Mouse (Mus musculus) mouse embryonic stem cell (cell line): ENCODE measurements at regions not wholly inside any gene's neighbourhood (a gene's known extent, or its start where the extent isn't known, plus 50 kb on each side); places are given as distances from the start of the nearest gene placed in this dataset.

Experiments used
- in situ Hi-C, 2 experiments: fragments of 300-500 bp; cut with MboI; formaldehyde crosslinking; loops; 1 replicate in 1 of 2; 3 replicates in 1 of 2; pipeline ENCODE4 v1.14.3; 2019 to 2020; ENCODE audit warnings: low sequenced_read_pairs in 2 of 2, low pct_unique_long_range_greater_than_20kb in 1 of 2, mixed read lengths in 1 of 2; ENCODE audit not compliant: unreplicated experiment in 1 of 2

DNA sequence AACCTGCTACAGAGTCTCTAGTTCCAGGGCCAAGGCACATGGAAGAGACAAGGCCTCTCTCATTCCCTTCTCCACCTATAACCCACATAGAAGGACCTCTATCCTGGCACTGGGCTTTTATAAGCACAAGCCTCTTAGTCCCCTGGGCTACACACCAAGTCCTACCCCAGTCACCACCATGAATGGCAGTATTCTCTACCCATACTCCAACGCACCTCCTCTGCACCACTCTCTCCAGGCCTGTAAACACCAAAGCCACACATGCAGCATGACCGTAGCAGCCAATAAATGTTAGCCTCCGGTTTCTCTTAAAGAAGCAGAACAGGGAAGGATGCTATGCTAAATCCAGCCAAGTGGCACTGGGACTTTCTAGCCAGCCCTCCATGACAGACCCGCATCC lies 252.1 kb upstream of the Zmiz1 start:
- in situ Hi-C loops = no loop called here

DNA sequence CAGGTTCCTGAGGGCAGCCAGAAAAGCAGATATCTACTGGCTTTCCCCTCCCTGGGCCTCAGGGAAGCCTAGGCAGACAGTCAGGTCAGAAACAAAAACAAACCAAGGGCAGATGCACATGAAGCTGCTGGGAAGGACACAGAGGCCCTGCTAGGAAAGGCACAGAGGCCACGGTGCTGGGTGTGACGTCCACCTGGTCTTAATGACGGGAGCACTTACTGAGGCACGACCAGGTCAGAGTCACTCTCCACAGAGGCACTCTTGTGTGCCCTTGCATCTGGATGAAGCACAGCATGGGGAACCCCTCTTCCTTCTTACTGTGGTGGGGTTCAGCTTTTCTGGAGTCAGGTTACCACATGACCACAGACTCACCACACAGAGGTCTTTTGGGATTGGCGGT lies 251.6 kb upstream of the Zmiz1 start:
- in situ Hi-C loops = no loop called here

DNA sequence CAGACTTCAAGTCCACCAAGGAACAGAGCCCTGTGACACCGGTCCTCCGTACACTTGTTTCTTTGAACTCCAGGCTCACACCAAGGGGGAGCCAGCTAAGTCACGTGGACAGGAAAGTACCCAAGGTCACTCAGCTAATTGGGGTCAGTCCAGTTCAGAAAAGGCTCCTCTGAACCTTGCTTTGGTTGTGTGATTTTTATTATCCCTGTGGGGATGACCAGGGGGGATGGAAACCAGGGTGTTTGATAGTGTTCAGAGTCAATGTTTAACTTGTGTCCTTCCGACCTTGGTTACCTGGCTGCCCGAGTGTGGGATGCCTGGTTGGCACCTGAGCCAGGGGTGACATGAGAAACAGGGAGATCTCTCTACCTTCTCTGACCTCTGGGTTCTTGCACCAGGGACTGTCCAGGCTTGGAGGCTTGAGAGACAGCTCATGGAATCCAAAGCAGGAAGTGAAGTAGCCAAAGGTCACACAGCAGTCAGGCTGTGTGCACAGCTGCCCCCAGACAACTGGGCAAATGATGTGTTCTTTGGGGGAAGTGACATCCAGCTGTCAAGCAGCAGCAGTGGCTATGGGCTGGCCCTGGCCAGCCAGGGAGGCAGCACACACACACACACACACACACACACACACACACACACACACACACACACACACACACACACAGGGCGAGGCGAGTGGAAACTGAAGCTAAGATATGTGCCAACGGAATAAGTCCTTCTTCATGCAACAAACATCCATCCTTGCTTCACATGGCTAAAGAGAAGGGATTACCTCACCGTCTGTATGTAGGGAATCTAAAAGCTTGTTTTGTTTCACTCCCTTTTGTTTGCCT lies 250.5 kb upstream of the Zmiz1 start:
- in situ Hi-C loops = no loop called here

DNA sequence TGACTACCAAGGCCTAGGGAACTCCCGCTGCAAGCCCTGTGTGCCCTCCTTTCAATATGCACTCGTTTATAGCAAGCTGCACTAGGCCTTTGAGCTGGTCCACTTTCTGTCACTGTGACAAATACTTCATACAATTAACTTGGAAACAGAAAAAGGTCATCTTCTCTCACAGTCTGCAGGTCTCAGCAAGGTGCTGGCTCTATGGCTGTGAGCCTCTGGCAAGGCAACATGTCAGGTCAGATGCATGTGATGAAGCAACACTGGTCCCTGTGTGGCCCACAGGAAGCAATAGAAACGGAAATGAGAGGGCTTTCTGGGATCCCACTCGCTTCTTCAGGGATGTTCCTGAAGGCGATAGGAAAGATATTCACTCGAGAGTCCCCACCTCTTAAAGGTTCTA lies 245.9 kb upstream of the Zmiz1 start:
- in situ Hi-C loops = no loop called here

GRCm38 (mm10) chr14:25223091-25223490 lies 235.9 kb upstream of the Zmiz1 start:
- in situ Hi-C loops = no loop called here

DNA sequence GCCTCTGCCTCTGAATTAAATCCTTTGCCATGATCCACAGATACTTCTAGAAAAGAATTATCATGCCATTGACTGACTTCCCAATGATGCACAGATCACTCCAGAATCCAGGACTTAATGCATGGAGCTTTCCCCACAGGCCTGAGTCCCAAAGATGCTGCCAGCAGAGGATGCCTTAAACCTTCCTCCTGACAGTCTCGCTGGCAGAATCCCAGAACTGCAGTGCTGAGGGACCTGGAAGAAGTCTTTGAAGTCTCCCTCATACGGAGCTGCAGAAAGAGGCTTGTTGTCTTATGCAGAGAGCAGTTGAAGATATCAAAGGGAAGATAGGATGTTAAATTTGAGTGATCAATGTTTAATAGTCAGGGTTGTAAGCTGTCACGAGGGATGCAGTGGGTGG lies 233.8 kb upstream of the Zmiz1 start:
- in situ Hi-C loops = no loop called here

DNA sequence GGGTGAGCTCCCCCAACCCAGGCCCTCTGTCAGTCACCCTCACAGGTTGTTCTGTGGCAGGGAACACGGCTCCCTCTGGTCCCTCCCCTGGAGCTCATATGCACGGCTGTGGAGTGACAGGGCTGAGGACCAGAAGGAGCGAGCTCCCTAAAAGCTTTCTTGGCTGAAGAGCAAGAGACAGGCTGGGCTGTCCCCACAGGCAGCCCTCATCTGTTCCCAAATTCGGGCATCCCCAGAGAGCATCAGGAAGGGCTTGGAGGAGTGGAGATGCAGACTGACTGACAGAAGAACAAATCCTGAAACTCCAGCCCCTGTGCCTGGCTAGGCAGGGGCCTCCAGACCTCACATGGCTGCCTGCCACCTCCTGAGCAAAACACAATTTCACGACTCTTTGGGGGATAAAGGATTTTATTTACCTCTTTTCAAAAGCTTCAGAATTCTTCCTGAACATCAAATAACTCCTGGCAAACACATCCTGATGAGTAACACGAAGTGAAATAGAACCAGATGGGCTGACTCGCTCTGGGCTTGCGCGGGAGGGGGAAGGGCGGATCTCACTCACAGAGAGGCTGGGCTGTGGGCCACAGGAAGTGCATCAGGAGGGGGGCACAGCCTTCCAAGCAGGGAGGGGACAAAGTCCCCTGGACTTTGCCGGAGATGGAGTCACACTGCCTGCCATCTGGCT lies 232.7 kb upstream of the Zmiz1 start:
- in situ Hi-C loops = no loop called here

GRCm38 (mm10) chr14:25226840-25227506 lies 232.0 kb upstream of the Zmiz1 start:
- in situ Hi-C loops = no loop called here

DNA sequence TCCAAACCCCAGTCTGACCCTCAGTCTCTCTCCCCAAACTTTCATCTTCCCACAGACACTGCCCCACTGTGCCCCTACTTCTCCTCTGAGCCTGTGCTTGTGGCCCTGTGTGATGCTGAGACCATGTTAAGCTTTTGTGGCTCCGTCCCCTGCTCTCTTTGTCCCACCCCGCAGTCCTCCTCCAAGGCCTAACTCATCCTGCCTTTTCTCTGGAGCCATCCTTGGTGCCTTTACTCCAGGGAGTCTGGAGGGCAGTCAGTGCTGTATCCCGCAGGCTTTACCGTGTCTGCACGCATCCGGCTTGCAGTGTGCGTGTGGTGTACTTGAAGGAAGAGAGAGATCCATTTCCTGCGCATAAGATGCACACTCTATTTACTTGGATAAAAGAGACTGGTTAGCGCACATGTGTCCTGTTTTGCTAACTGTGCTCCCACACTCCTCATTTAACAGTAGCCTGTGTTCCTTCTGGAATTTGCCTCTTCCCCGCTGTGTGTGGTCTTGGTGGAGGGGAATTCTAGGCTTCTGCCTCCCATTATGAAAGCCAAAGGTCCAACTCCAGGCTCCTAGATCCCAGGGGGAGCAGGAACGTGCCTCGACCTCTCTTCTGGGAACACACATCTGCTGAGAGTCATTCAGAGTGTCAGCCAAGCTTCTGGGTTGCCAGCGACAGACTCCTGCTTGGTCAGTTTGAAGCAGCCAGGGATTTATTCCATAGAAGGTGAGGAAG lies 230.5 kb upstream of the Zmiz1 start:
- in situ Hi-C loops = no loop called here

- in situ Hi-C loops = no loop called here
These were observed 229.4 kb upstream of the Zmiz1 start for GRCm38 (mm10) chr14:25229569-25229968.

- in situ Hi-C loops = no loop called here
These were observed 227.1 kb upstream of the Zmiz1 start for GRCm38 (mm10) chr14:25231881-25232280.

GRCm38 (mm10) chr14:25236421-25236973 lies 222.5 kb upstream of the Zmiz1 start:
- in situ Hi-C loops = no loop called here

- in situ Hi-C loops = no loop called here
These were observed 219.5 kb upstream of the Zmiz1 start for GRCm38 (mm10) chr14:25239335-25239960.

DNA sequence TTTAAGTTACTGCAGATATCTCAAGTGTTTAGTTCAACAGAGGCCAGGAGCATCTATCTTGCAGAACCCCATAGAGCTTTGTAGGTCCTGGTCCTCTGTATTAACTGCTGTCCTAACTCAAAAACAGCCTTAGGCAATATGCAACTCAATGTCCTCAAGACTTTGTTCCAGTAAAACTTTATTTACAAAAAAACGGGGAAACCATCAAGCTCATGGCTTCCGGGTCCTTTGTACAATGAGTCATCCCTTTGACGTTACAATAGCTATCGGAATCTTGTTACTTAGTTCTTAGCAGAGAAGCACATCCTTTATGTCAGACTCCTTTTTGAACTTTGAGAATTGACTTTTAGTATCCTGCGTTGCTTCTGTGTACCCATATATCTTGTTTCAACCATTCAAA lies 216.2 kb upstream of the Zmiz1 start:
- in situ Hi-C loops = no loop called here

DNA sequence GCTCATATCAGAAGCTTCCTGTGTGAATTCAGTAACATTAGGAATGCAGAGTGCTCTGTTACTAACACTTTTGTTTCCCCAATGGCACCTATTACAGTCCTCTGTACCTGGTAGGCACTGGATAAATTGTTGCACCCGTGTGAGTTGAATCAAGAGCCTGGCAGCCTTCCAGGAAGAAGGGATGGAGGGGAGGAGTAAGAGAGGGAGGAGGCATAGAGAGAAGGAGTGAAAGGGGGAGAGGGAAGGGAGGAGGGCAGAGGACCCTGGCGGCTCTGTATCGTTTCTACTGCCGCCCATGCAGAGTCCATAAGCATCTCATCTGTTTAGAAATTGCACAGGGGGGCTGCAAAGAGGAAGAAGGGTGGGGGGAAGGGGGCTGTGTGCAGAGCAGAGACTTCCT lies 215.7 kb upstream of the Zmiz1 start:
- in situ Hi-C loops = no loop called here

GRCm38 (mm10) chr14:25243698-25244097 lies 215.3 kb upstream of the Zmiz1 start:
- in situ Hi-C loops = no loop called here

DNA sequence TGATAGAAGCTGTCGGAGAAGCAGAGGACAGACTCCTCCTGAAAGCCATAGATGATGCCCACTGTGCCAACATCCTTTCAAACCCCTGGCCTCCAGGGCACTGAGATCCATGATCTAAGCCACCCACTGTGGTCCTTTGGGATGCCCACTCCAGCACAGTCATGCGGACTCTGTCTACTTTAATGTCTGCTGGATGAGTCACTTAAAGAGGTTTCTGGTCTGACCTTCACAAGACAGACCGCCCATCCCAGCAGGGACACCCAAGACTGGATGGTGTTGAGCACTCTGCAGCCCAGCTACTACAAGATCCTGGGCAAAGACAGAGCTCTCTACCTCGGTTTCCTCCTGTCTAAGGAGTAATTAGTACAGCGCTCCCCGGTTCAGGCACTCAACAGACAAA lies 214.1 kb upstream of the Zmiz1 start:
- in situ Hi-C loops = no loop called here

GRCm38 (mm10) chr14:25245691-25246090 lies 213.3 kb upstream of the Zmiz1 start:
- in situ Hi-C loops = no loop called here
